Mouse (Mus musculus): ENCODE results near the gene Anks1b. TPM values are rescaled to one million over a fixed set of nuclear protein-coding genes. Genes with fewer than 3 reads are reported as not detected.
A peak's percentile ranks its signal among the peaks of the same experiment; 100 is the strongest.

Gene Anks1b
- total RNA-seq, 2 experiments from 2014 or later, result 0.62 to 1.3 TPM

- no peak for DNase-seq (ENCODE audit: low spot score in 2 of 2)
These were observed 495.7 kb downstream of the Anks1b start for GRCm38 (mm10) chr10:90369015-90369414.

GRCm38 (mm10) chr10:90370751-90371150, 497.4 kb downstream of the Anks1b start:
- peak in 1 of 2 experiments; percentile 15 for DNase-seq (ENCODE audit: low spot score in 2 of 2)

- no peak for DNase-seq (ENCODE audit: low spot score in 2 of 2)
These were observed 500.2 kb downstream of the Anks1b start for GRCm38 (mm10) chr10:90373469-90373868.

- no peak for DNase-seq (ENCODE audit: low spot score in 2 of 2)
These were observed 503.3 kb downstream of the Anks1b start for GRCm38 (mm10) chr10:90376605-90377004.

GRCm38 (mm10) chr10:90380062-90380461, 506.8 kb downstream of the Anks1b start:
- no peak for DNase-seq (ENCODE audit: low spot score in 2 of 2)

- no peak for DNase-seq (ENCODE audit: low spot score in 2 of 2)
These were observed 507.5 kb downstream of the Anks1b start for GRCm38 (mm10) chr10:90380704-90381339.

GRCm38 (mm10) chr10:90400382-90400781, 527.1 kb downstream of the Anks1b start:
- no peak for DNase-seq (ENCODE audit: low spot score in 2 of 2)

- no peak for DNase-seq (ENCODE audit: low spot score in 2 of 2)
These were observed 535.2 kb downstream of the Anks1b start for GRCm38 (mm10) chr10:90408484-90408883.

GRCm38 (mm10) chr10:90431527-90431926, 558.2 kb downstream of the Anks1b start:
- no peak for DNase-seq (ENCODE audit: low spot score in 2 of 2)

- DNase-seq (ENCODE audit: low spot score in 2 of 2), result no peak
These were observed 558.7 kb downstream of the Anks1b start for GRCm38 (mm10) chr10:90431974-90432373.

GRCm38 (mm10) chr10:90432479-90432878, 559.2 kb downstream of the Anks1b start:
- no peak for DNase-seq (ENCODE audit: low spot score in 2 of 2)

- no peak for DNase-seq (ENCODE audit: low spot score in 2 of 2)
These were observed 567.7 kb downstream of the Anks1b start for GRCm38 (mm10) chr10:90441036-90441435.

GRCm38 (mm10) chr10:90441656-90442055, 568.3 kb downstream of the Anks1b start:
- DNase-seq (ENCODE audit: low spot score in 2 of 2), result no peak

GRCm38 (mm10) chr10:90464906-90465305, 591.6 kb downstream of the Anks1b start:
- no peak for DNase-seq (ENCODE audit: low spot score in 2 of 2)

GRCm38 (mm10) chr10:90465426-90465825, 592.1 kb downstream of the Anks1b start:
- no peak for DNase-seq (ENCODE audit: low spot score in 2 of 2)

- DNase-seq (ENCODE audit: low spot score in 2 of 2), result no peak
These were observed 594.2 kb downstream of the Anks1b start for GRCm38 (mm10) chr10:90467546-90467945.

GRCm38 (mm10) chr10:90493436-90493835, 620.1 kb downstream of the Anks1b start:
- DNase-seq (ENCODE audit: low spot score in 2 of 2), result no peak

- no peak for DNase-seq (ENCODE audit: low spot score in 2 of 2)
These were observed 620.8 kb downstream of the Anks1b start for GRCm38 (mm10) chr10:90493996-90494642.

GRCm38 (mm10) chr10:90494981-90495516, 621.7 kb downstream of the Anks1b start:
- no peak for DNase-seq (ENCODE audit: low spot score in 2 of 2)

- DNase-seq (ENCODE audit: low spot score in 2 of 2), result no peak
These were observed 634.3 kb downstream of the Anks1b start for GRCm38 (mm10) chr10:90507561-90507960.

- no peak for DNase-seq (ENCODE audit: low spot score in 2 of 2)
These were observed 639.5 kb downstream of the Anks1b start for GRCm38 (mm10) chr10:90512801-90513200.

GRCm38 (mm10) chr10:90531813-90532212, 658.5 kb downstream of the Anks1b start:
- DNase-seq (ENCODE audit: low spot score in 2 of 2), result no peak

- no peak for DNase-seq (ENCODE audit: low spot score in 2 of 2)
These were observed 662.1 kb downstream of the Anks1b start for GRCm38 (mm10) chr10:90535370-90535769.
